Mouse (Mus musculus): Measurements from ENCODE around the gene Selenon. TPM values are rescaled to one million over a fixed set of nuclear protein-coding genes. Genes with fewer than 3 reads are reported as not detected.
A peak's percentile ranks its signal among the peaks of the same experiment; 100 is the strongest.

The Selenon gene
- polyA plus RNA-seq, 3 experiments from 2014 or later, result 0.44 to 0.63 (median 0.63) TPM

DNA sequence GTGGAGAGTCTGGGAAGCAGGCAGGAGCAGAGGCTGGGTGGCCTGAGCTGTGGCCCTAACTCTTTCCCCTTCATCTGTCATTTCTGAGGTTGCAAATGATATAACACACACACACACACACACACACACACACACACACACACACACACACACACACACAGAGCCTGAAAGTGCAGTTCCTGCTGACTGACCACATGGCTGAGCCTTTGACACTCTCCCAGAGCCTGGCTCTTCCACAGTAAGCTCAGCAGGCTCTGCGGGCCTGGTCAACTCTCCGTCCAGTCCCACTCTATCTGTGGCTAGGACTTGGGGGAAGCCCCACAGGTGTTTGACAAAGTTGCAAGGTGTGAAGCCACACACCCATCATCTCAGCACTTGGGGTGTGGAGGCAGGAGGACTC is 25.3 kb upstream of the Selenon start:
- no peak for ATAC-seq

DNA sequence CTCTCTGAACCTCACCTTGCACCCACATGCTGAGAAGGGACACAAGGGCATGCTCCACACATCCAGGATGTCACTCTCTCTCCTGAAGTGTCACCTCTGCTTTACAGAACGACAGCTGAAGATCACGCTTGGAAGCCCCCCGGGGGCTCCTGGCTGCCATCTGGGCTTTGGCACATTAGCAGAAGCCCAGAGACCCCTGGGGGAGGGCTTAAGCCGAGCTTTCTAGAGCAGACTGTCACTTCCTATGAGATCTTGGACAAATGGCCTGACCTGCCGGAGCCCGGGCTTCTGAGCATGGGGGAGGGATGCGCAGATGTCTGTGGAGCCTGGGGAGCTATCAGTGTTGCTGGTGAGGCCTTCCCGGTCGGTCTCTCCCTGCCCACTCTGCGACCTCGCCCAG is 23.5 kb upstream of the Selenon start:
- no peak for ATAC-seq

DNA sequence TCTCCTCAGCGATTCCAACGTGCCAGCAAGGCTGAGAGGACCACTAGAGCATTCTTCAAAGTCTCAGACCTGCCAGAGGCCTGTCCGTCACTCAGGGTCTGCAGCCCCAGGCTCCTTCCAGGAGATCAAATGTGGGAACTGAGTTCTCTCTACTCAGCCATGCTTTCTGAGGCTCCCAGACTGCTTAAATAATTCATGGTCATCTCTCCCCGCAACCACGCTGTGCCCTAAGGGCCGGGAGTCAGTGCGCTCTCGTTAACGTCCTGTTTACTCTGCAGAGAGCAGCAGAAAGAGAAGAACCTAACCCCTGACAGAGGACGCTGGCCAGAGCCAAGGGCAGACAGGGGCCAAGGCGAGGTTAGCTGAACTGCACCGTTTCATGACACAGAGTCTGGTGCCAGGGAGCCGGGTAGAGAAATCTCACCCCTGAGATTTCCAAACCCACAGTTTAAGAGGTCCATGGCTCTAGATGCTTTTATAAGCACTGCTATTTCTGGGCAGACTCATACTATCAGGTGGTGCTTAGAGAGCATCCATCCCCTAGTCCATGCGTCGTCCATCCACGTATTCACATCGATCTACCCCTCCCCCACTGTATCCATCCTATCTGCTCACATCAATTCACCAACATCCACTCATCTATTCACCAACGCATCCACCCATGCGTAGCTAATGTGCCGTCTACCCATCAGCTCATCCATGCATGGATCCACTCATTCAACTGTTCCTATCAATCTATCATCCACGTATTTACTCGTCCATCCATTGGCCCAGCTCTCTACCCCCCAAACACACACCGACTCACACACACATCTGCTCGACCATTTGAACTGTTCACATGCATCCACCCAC is 20.7 kb upstream of the Selenon start:
- no peak for ATAC-seq

GRCm38 (mm10) chr4:134570704-134571451 is 18.9 kb upstream of the Selenon start:
- no peak for ATAC-seq

DNA sequence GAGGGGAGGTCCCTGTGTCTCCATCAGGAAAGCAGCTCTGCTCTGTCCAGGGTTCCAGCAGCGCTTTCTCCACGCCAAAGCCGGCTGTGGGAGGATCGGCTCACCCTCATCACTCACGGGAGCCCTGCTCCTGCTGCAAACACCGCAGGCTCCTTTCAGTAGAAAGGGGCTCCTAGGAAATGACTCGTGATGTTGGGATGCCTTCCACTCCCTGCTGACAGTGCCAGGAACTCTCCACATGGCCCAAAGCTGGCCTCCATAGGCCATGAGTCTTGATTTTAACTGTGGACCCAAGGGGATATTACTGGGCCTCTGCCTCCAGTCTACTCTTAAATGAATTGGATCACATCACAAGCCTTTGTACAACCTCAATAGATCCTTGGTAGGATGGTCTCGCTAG is 17.9 kb upstream of the Selenon start:
- ATAC-seq, result no peak

- ATAC-seq, result no peak
Observed at GRCm38 (mm10) chr4:134569205-134569604, 17.2 kb upstream of the Selenon start.

DNA sequence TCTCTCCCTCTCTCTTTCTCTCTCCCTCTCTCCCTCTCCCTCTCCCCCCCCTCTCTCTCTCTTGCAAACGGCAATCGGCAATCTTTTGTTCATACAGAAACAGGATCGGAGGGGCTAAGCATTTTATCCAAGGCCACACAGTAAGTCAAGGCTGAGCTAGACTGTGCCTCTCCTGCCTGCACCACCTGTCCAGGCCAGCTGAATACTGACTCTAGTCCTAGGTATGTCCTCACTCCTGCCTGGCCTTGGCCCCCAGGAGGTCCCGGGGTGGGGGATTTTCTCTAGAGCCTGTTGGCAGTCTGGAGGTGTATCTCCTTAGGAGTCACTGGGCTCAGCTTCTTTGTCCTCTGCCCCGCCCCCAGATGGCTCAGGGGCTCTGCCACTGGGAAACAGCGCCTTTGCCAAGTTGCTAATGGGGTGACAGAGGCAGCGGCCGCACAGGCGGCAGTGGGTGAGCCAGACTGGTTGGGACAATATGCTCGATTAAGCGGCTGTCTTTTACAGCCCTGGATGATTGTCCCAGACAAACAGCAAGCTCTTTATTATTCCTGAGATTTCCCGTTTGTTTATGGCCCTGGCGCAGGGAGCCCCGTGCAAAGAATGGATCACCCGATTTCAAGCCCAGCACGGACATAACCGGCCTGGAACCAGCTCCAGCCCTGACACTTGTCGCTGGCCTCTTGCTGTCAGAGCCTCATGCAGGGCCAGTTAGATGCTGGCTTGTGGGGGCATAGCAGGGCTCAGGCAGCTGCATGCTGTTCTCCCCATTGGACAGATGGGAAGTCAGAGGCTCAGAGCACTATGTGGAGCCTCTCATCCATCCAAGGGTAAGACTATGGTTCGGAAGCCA is 15.6 kb upstream of the Selenon start:
- ATAC-seq, result no peak

DNA sequence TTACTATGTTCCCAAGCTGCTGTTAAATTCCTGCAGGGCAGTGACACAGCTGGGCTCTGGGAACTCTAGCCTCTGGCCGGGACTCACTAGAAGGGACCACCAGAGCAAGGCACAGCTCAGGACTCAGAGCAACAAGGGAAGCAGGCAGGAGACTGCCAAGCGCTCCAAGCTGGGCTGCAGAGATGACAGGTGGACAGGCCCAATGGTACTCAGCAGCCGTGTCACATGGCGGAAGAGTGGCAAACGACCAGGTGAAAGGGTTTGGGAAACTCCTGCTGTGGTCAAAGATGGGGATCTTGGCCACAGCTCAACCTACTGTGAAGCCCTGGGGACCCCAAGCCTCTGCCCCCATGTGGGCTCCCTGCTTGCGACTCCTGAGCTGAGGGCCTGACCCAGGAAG is 12.1 kb upstream of the Selenon start:
- ATAC-seq, result no peak

DNA sequence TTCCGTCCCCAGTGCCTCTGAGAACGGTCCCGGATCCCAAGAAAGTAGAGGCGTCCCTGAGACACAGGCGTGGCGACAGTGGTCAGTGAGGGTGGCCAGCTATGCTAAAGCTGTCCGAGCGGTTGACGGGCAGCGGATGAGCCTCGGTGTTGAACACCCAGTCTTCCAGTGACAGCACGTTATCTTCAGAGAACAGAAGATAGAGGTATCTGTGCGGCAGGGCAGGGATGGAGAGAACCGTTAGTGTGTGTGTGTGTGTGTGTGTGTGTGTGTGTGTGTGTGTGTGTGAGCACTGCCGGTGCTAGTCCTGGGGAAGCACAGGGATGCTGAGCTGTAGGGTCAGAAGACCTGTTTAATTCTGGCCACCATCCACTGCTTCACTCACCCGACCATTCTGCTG is 11.7 kb upstream of the Selenon start:
- ATAC-seq, result no peak

DNA sequence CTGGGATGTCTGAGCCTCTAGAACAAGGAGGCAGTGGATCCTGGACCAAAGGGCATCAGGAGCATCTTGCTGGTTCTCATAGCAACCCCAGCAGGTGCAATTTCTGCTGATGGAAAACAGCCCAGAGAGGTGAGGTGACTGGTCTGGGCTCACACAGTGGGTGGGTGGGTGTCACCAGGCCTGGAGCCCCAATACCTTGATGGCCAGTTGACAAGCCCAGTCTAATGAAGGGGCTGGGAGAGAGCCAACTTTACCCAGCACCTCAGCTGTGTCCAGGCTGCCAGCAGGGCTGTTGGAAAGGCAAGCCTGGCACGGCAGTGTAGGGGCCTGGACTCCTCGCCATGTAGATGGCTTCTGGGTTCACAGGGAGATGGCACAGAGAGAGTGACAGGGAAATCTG is 10.0 kb upstream of the Selenon start:
- ATAC-seq, result no peak

DNA sequence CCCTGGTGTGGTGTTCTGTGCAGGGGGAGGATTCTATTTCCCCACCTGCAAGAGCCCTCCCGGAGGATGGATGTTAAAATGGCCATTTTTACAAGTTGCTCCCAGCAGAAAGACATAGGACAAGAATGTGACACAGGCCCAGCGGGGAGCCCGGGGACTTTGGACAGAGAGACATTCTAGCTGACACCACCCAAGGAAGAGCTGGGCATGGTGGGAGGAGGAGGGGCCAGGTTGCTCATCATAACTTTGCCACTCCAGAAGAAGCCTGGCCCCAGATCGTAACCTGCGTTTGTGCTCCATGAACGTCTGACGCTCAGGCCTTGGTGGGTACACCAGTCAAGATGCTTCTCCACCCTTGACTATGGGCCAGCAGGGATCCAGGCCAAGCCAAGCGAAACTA is 8.7 kb upstream of the Selenon start:
- no peak for ATAC-seq

GRCm38 (mm10) chr4:134559154-134559553 is 7.2 kb upstream of the Selenon start:
- no peak for ATAC-seq

GRCm38 (mm10) chr4:134558570-134559113 is 6.7 kb upstream of the Selenon start:
- no peak for ATAC-seq

- ATAC-seq, result no peak
Observed at GRCm38 (mm10) chr4:134557626-134558249, 5.8 kb upstream of the Selenon start.

DNA sequence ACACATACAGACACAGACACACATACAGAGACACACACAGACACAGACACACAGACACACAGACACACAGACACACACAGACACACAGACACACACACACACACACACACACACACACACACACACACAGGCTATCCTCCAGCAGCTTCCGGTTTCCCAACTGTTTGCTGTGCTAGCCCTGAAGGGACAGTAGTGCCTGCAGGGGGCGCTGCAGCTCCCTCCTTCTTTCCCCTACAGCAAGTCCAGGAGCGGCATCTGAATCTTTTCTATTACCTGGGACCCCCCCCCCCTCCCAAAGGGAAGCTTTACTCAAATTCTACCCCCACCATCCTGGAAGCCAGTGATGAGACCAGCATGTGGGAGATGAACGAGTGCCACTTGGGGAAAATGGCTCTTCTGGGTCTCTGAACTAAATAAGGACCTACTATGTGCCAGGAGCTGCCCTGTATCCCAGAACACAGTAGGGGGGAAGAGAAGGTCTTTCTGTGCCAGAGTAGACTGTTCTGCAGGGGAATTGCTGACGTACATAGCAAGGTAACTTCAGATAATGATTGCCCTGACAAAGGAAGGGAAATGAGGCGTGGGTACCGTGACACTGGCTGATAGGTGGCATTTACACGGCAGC is 4.1 kb upstream of the Selenon start:
- ATAC-seq, result no peak

DNA sequence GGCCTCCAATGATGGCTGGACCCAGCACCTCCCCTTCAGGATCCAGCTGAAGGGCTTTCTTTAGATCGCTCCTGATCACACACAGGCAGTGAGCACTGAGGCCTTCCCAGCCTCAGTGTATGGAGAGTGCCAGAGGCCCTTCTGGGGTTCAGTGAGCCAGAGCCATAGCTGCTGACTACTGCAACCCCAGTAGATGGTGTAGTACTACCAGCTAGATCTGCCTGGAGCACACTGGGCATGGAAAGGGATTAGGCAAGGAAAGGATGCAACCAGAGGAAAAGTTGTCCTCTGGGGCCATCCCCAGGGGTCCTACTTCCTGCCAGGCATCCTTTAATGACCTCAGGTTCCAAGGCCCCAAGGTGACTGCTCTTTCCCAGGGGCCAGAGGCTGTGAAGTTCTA is 1.7 kb upstream of the Selenon start:
- ATAC-seq, result no peak

- no peak for ATAC-seq
Observed at GRCm38 (mm10) chr4:134549899-134550298, 2.1 kb downstream of the Selenon start.

GRCm38 (mm10) chr4:134548169-134548938 is 3.6 kb downstream of the Selenon start:
- ATAC-seq, result no peak

DNA sequence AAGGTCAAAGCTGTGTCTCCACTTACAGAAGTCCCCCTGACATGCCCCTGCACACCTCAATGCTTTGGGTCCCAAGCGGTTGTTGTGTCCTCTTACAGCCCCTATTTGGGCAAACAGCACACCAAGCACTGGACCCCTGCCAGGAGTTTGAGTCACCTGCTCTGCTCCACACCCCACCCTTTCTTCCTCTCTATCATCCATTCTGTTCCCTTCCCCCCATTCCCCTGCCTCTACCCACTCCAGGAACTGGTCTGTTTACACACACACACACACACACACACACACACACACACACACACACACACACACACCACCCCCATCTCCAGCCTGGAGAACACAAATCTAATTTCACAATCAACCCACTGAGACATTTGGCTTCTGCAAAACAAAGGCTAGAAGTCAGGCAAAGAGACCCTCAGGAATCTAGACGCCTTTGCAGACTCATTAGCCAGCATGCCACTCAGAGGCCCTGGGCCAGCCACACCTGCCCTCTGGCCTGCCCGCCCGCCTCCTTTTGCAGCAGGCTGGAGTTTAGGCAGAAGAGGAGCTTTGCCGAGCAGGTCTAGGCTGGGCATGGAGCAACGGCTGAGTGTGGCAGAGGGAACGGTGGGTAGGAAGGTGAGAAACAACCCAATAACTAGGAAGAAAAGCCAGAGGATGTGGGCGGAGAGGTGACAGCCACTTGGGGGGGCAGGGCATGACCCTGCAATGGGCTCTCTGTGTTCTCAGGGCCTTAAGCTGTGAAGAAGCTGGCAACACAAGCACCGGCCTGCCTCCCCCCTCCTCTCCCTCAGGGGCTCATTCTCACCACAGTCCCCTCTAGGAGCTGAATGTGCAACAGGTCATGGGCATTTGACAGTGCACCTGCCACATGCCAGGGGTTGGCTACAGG is 4.9 kb downstream of the Selenon start:
- ATAC-seq, result no peak

GRCm38 (mm10) chr4:134543261-134543660 is 8.7 kb downstream of the Selenon start:
- ATAC-seq, result peak; percentile 83

Data from inflammation-experienced regulatory T-cells, adult 6 months (primary cell).